Mouse (Mus musculus) stomach, postnatal 0 days (tissue): ENCODE results near the gene Nr2e3.

ENCODE experiments used
- CTCF ChIP-seq: IDR thresholded peaks from 2 replicates; pipeline ENCODE4 v1.5.1; 2016; ENCODE audit warnings: antibody characterized with exemption, low read depth, mild to moderate bottlenecking, moderate library complexity
- EP300 ChIP-seq: optimal IDR thresholded peaks from 2 replicates; pipeline ENCODE3; 2016; ENCODE audit warnings: antibody characterized with exemption

DNA sequence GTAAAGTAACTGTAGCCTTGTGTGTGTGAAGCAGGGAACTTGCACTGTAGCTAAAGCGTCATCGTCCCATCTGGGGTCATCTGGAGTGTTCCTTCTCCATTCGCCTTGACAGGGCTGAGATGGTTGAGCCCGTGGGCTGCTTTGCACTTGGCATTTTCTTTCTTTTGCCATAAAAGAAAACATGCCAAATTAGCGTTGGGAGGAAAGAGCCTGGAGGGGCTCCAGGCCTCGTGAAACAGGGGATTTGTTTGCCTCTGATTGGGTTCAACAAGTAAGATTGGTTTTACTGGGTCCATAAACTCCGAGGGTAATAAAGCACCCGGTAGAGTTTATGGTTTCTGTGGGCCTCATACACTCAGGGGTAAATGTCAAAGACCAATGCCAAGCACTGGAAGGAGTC, 41.9 kb upstream of the Nr2e3 start:
- TF ChIP-seq CTCF (no peak), EP300 (no peak)
